ENCODE assay signal across 24 mouse cellular contexts in genomic region chr17:84532909-84533499, GRCm38 (mm10). TPM values are rescaled to one million over a fixed set of nuclear protein-coding genes. Genes with fewer than 3 reads are reported as not detected.
A peak's percentile ranks its signal among the peaks of the same experiment; 100 is the strongest.
DNase-seq lines count a peak whose midpoint lies in the region; ATAC-seq lines count a peak whose summit lies in the region.
"Had no signal": no experiment of that assay in that cellular context is flagged by ENCODE, and none has a peak within 500 bp of the region (broad histone marks: within the 10 kb centered on the region; RNA-seq: fewer than 3 reads in every experiment).

No protein-coding gene starts in this region.

- H3K9me3 ChIP-seq in hindbrain, embryonic 13.5 days: no peaks in the 10 kb centered on the region
- no peaks in the 10 kb centered on the region for H3K9me3 ChIP-seq in hindbrain, embryonic 14.5 days (ENCODE audit: control insufficient read depth, low read length)
- H3K9me3 ChIP-seq in lung, embryonic 16.5 days (ENCODE audit: control insufficient read depth, low read length): no peaks in the 10 kb centered on the region
- H3K9me3 ChIP-seq in embryonic facial prominence, embryonic 14.5 days (ENCODE audit: control insufficient read depth, low read length): no peaks in the 10 kb centered on the region
- H3K9me3 ChIP-seq in forebrain, embryonic 11.5 days (ENCODE audit: control insufficient read depth, low read length): no peaks in the 10 kb centered on the region
- H3K9me3 ChIP-seq: embryonic facial prominence, embryonic 15.5 days; neural tube, embryonic 12.5 days had no signal

- H3K4me3 ChIP-seq in hindbrain, embryonic 13.5 days: no peak overlapping the region
- no peak overlapping the region for H3K4me3 ChIP-seq in hindbrain, embryonic 14.5 days (replicated peaks; ENCODE audit: low read length)
- no peak overlapping the region for H3K4me3 ChIP-seq in lung, embryonic 16.5 days (ENCODE audit: low read length)
- H3K4me3 ChIP-seq in embryonic facial prominence, embryonic 14.5 days (ENCODE audit: low read depth, low read length): no peak overlapping the region
- H3K4me3 ChIP-seq in forebrain, embryonic 11.5 days (ENCODE audit: low read depth, low read length): no peak overlapping the region
- H3K4me3 ChIP-seq: embryonic facial prominence, embryonic 15.5 days; gastrocnemius, adult 2 months; megakaryocyte, embryonic 14.5 days; neural tube, embryonic 12.5 days had no signal

- 61% methylated on average over 8 of the region's 8 CpGs for WGBS in hindbrain, embryonic 13.5 days
- WGBS in hindbrain, embryonic 14.5 days: 61% methylated on average over 8 of the region's 8 CpGs
- WGBS in lung, embryonic 16.5 days: 23% methylated on average over 8 of the region's 8 CpGs
- WGBS in embryonic facial prominence, embryonic 14.5 days: 54% methylated on average over 8 of the region's 8 CpGs
- WGBS in forebrain, embryonic 11.5 days: 76% methylated on average over 8 of the region's 8 CpGs

- H3K9ac ChIP-seq in hindbrain, embryonic 13.5 days: no peak overlapping the region
- H3K9ac ChIP-seq in hindbrain, embryonic 14.5 days: no peak overlapping the region
- H3K9ac ChIP-seq in lung, embryonic 16.5 days (ENCODE audit: low read length): no peak overlapping the region
- H3K9ac ChIP-seq in embryonic facial prominence, embryonic 14.5 days (ENCODE audit: low read depth, low read length): no peak overlapping the region
- H3K9ac ChIP-seq in forebrain, embryonic 11.5 days (ENCODE audit: low read length): no peak overlapping the region
- H3K9ac ChIP-seq: embryonic facial prominence, embryonic 15.5 days; neural tube, embryonic 12.5 days had no signal

- no peak overlapping the region for H3K4me2 ChIP-seq in hindbrain, embryonic 13.5 days
- H3K4me2 ChIP-seq in hindbrain, embryonic 14.5 days (replicated peaks): no peak overlapping the region
- peak overlapping the region; percentile 30 for H3K4me2 ChIP-seq in lung, embryonic 16.5 days (ENCODE audit: low read depth, low read length)
- H3K4me2 ChIP-seq in embryonic facial prominence, embryonic 14.5 days (ENCODE audit: low read depth, low read length): no peak overlapping the region
- no peak overlapping the region for H3K4me2 ChIP-seq in forebrain, embryonic 11.5 days (ENCODE audit: low read depth, low read length, severe bottlenecking)
- H3K4me2 ChIP-seq: embryonic facial prominence, embryonic 15.5 days; heart, embryonic 11.5 days; liver, embryonic 11.5 days; neural tube, embryonic 12.5 days had no signal

- no peak for ATAC-seq in hindbrain, embryonic 13.5 days (ENCODE audit: low FRiP score)
- no peak for ATAC-seq in hindbrain, embryonic 14.5 days (ENCODE audit: low FRiP score)
- ATAC-seq in lung, embryonic 16.5 days (ENCODE audit: low read depth): peak; percentile 72
- ATAC-seq in embryonic facial prominence, embryonic 14.5 days (ENCODE audit: low read depth): no peak; the same call in 1 of the 2 replicates
- no peak for ATAC-seq in forebrain, embryonic 11.5 days (replicated peaks; ENCODE audit: low FRiP score)
- ATAC-seq: forebrain, embryonic 14.5 days had no signal

- H3K27me3 ChIP-seq in hindbrain, embryonic 13.5 days: no peaks in the 10 kb centered on the region
- no peaks in the 10 kb centered on the region for H3K27me3 ChIP-seq in hindbrain, embryonic 14.5 days (ENCODE audit: control insufficient read depth, insufficient read depth, low read length)
- no peaks in the 10 kb centered on the region for H3K27me3 ChIP-seq in lung, embryonic 16.5 days (ENCODE audit: control insufficient read depth, insufficient read depth, low read depth, low read length)
- no peaks in the 10 kb centered on the region for H3K27me3 ChIP-seq in embryonic facial prominence, embryonic 14.5 days (replicated peaks; ENCODE audit: control insufficient read depth, insufficient read depth, low read length)
- no peaks in the 10 kb centered on the region for H3K27me3 ChIP-seq in forebrain, embryonic 11.5 days (ENCODE audit: control insufficient read depth, insufficient read depth, low read length)
- H3K27me3 ChIP-seq: embryonic facial prominence, embryonic 15.5 days; neural tube, embryonic 12.5 days had no signal

- H3K27ac ChIP-seq in hindbrain, embryonic 13.5 days: peak overlapping the region; percentile 42; the same call in 1 of the 2 replicates
- H3K27ac ChIP-seq in hindbrain, embryonic 14.5 days: no peak overlapping the region
- H3K27ac ChIP-seq in lung, embryonic 16.5 days (ENCODE audit: low read length): peak overlapping the region; percentile 80
- H3K27ac ChIP-seq in embryonic facial prominence, embryonic 14.5 days (replicated peaks; ENCODE audit: low read depth, low read length): no peak overlapping the region
- H3K27ac ChIP-seq in forebrain, embryonic 11.5 days (ENCODE audit: low read depth, low read length): no peak overlapping the region
- H3K27ac ChIP-seq: embryonic facial prominence, embryonic 15.5 days; gastrocnemius, adult 2 months; neural tube, embryonic 12.5 days had no signal

- no peaks in the 10 kb centered on the region for H3K36me3 ChIP-seq in hindbrain, embryonic 13.5 days
- H3K36me3 ChIP-seq in hindbrain, embryonic 14.5 days (replicated peaks; ENCODE audit: control insufficient read depth, insufficient read depth): no peaks in the 10 kb centered on the region
- peaks cover 3% of the 10 kb centered on the region; the same call in 1 of the 2 replicates for H3K36me3 ChIP-seq in lung, embryonic 16.5 days (ENCODE audit: control insufficient read depth, insufficient read depth, low read length)
- H3K36me3 ChIP-seq in embryonic facial prominence, embryonic 14.5 days (ENCODE audit: control insufficient read depth, insufficient read depth, low read length): 0 out of 2 replicates have a peak, but pooled peaks cover 5% of the 10 kb centered on the region
- no peaks in the 10 kb centered on the region for H3K36me3 ChIP-seq in forebrain, embryonic 11.5 days (ENCODE audit: control insufficient read depth, insufficient read depth, low read length)
- H3K36me3 ChIP-seq: embryonic facial prominence, embryonic 15.5 days; G1E; neural tube, embryonic 12.5 days had no signal

- H3K4me1 ChIP-seq in hindbrain, embryonic 13.5 days (replicated peaks): peaks cover 20% of the 10 kb centered on the region
- peaks cover 18% of the 10 kb centered on the region for H3K4me1 ChIP-seq in hindbrain, embryonic 14.5 days (replicated peaks; ENCODE audit: control insufficient read depth, insufficient read depth, low read length)
- H3K4me1 ChIP-seq in lung, embryonic 16.5 days (replicated peaks; ENCODE audit: control insufficient read depth, insufficient read depth, low read length): peaks cover 41% of the 10 kb centered on the region
- H3K4me1 ChIP-seq in embryonic facial prominence, embryonic 14.5 days (ENCODE audit: control insufficient read depth, insufficient read depth, low read length): peaks cover 17% of the 10 kb centered on the region
- H3K4me1 ChIP-seq in forebrain, embryonic 11.5 days (replicated peaks; ENCODE audit: control insufficient read depth, insufficient read depth, low read length): no peaks in the 10 kb centered on the region
- H3K4me1 ChIP-seq: megakaryocyte, embryonic 14.5 days; neural tube, embryonic 12.5 days had no signal

- no peak for DNase-seq in hindbrain, embryonic 14.5 days (ENCODE audit: low spot score)
- no peak for DNase-seq in lung, postnatal 4 days
- DNase-seq in 3134 (ENCODE audit: extremely low read depth, insufficient read length, low spot score): peak; percentile 32
- DNase-seq in embryonic facial prominence, embryonic 14.5 days (ENCODE audit: low spot score): peak; percentile 63
- DNase-seq in forebrain, embryonic 11.5 days (ENCODE audit: low spot score): no peak
- DNase-seq in gastrocnemius, postnatal 4 days (ENCODE audit: low spot score in 2 of 2): no peak
- DNase-seq: adrenal gland, postnatal 36 days; cerebellum, postnatal 25 days; gastrocnemius, adult 2 months; heart, postnatal 36 days; kidney, adult 9 months; layer of hippocampus, adult 9-11 months; right cerebral cortex, adult 18-20 months; spleen, adult 18-20 months; thymus, adult 18-20 months had no signal

RNA-seq across cellular contexts. Expression of gene Plekhh2, which starts 21.3 kb away (rescaled TPM):
- polyA plus RNA-seq in hindbrain, embryonic 13.5 days (2015; fragmentation: Nextera tagmentation; extraction: Ambion mirVana): 1.9 and 2.1 TPM in 2 replicates
- polyA plus RNA-seq in hindbrain, embryonic 14.5 days (2014; fragmentation: Nextera tagmentation; extraction: Ambion mirVana): 2.5 and 2.6 TPM in 2 replicates
- 10.2 and 10.5 TPM in 2 replicates for polyA plus RNA-seq in lung, embryonic 16.5 days (2015; fragmentation: Nextera tagmentation; extraction: Ambion mirVana)
- polyA plus RNA-seq in embryonic facial prominence, embryonic 14.5 days (2014; fragmentation: Nextera tagmentation; extraction: Ambion mirVana): 8.0 and 9.0 TPM in 2 replicates
- 3.2 and 3.5 TPM in 2 replicates for polyA plus RNA-seq in forebrain, embryonic 11.5 days (2014; fragmentation: Nextera tagmentation; extraction: Ambion mirVana)
- total RNA-seq in gastrocnemius, postnatal 4 days (2021): 10 to 100 TPM; 11.7 to 18.0 TPM

Comparison
In these comparisons a context has a peak if more than half of its experiments do, and no peak if none do; other contexts are left out.
1. H3K27ac ChIP-seq: peak in hindbrain, embryonic 13.5 days (single experiment) and lung, embryonic 16.5 days (single experiment); none in hindbrain, embryonic 14.5 days (single experiment), embryonic facial prominence, embryonic 14.5 days (single experiment) and forebrain, embryonic 11.5 days (single experiment).
2. DNase-seq: peak in 3134 (single experiment) and embryonic facial prominence, embryonic 14.5 days (single experiment); none in hindbrain, embryonic 14.5 days (single experiment), lung, postnatal 4 days (0 of 2), forebrain, embryonic 11.5 days (single experiment) and gastrocnemius, postnatal 4 days (0 of 2).